Mouse (Mus musculus): Measurements from ENCODE around the gene Fcgr3.

- TF ChIP-seq POLR2A (IDR thresholded peaks at IDR 0.05; ENCODE audit: low read depth, low read length) = no peak
- TF ChIP-seq CTCF (IDR thresholded peaks at IDR 0.05; ENCODE audit: extremely low read depth, insufficient read depth, insufficient read length, insufficient replicate concordance) = no peak
These were observed 28.0 kb downstream of the Fcgr3 start for GRCm38 (mm10) chr1:171036550-171037324.
